Mouse (Mus musculus): ENCODE data around the gene Tns1.
A peak's percentile ranks its signal among the peaks of the same experiment; 100 is the strongest.

The Tns1 gene

GRCm38 (mm10) chr1:74012706-74013105, 111.5 kb downstream of the Tns1 start:
- DNase-seq (ENCODE audit: low read depth): no peak

- DNase-seq (ENCODE audit: low read depth): no peak
Observed at GRCm38 (mm10) chr1:74009495-74009894, 114.8 kb downstream of the Tns1 start.

- no peak for DNase-seq (ENCODE audit: low read depth)
Observed at GRCm38 (mm10) chr1:74008966-74009365, 115.3 kb downstream of the Tns1 start.

- no peak for DNase-seq (ENCODE audit: low read depth)
Observed at GRCm38 (mm10) chr1:74008498-74008897, 115.8 kb downstream of the Tns1 start.

- no peak for DNase-seq (ENCODE audit: low read depth)
Observed at GRCm38 (mm10) chr1:74007398-74008050, 116.7 kb downstream of the Tns1 start.

- no peak for DNase-seq (ENCODE audit: low read depth)
Observed at GRCm38 (mm10) chr1:74005020-74005419, 119.2 kb downstream of the Tns1 start.

GRCm38 (mm10) chr1:74003723-74004122, 120.5 kb downstream of the Tns1 start:
- no peak for DNase-seq (ENCODE audit: low read depth)

GRCm38 (mm10) chr1:74001449-74001820, 122.8 kb downstream of the Tns1 start:
- no peak for DNase-seq (ENCODE audit: low read depth)

GRCm38 (mm10) chr1:74000810-74001448, 123.3 kb downstream of the Tns1 start:
- DNase-seq (ENCODE audit: low read depth): no peak

- DNase-seq (ENCODE audit: low read depth): no peak
Observed at GRCm38 (mm10) chr1:74000191-74000651, 124.0 kb downstream of the Tns1 start.

GRCm38 (mm10) chr1:73999533-73999932, 124.7 kb downstream of the Tns1 start:
- no peak for DNase-seq (ENCODE audit: low read depth)

- no peak for DNase-seq (ENCODE audit: low read depth)
Observed at GRCm38 (mm10) chr1:73998925-73999375, 125.3 kb downstream of the Tns1 start.

GRCm38 (mm10) chr1:73998131-73998865, 126.0 kb downstream of the Tns1 start:
- peak; percentile 98 for DNase-seq (ENCODE audit: low read depth)

GRCm38 (mm10) chr1:73997341-73997740, 126.9 kb downstream of the Tns1 start:
- DNase-seq (ENCODE audit: low read depth): no peak

GRCm38 (mm10) chr1:73996650-73997049, 127.6 kb downstream of the Tns1 start:
- DNase-seq (ENCODE audit: low read depth): no peak

- peak; percentile 86 for DNase-seq (ENCODE audit: low read depth)
Observed at GRCm38 (mm10) chr1:73996209-73996608, 128.0 kb downstream of the Tns1 start.

GRCm38 (mm10) chr1:73995063-73995810, 129.0 kb downstream of the Tns1 start:
- no peak for DNase-seq (ENCODE audit: low read depth)

- no peak for DNase-seq (ENCODE audit: low read depth)
Observed at GRCm38 (mm10) chr1:73993901-73994426, 130.3 kb downstream of the Tns1 start.

- DNase-seq (ENCODE audit: low read depth): no peak
Observed at GRCm38 (mm10) chr1:73993279-73993678, 131.0 kb downstream of the Tns1 start.

- no peak for DNase-seq (ENCODE audit: low read depth)
Observed at GRCm38 (mm10) chr1:73992201-73992938, 131.9 kb downstream of the Tns1 start.

GRCm38 (mm10) chr1:73991226-73991625, 133.0 kb downstream of the Tns1 start:
- DNase-seq (ENCODE audit: low read depth): no peak

All from fibroblast of lung, adult 2 months (primary cell).